Mouse (Mus musculus) intestine, embryonic 14.5 days (tissue): ENCODE results near the gene Mbnl1. TPM values are rescaled to one million over a fixed set of nuclear protein-coding genes. Genes with fewer than 3 reads are reported as not detected.

Experiments used
- ATAC-seq: fragments of 200-750 bp; cut with Nextera tagmentation; replicated peaks from 2 replicates; pipeline ENCODE4 v1.8.0; 2017; ENCODE audit warnings: low read depth, moderate number of reproducible peaks, moderate TSS enrichment, moderate library complexity; ENCODE audit not compliant: low FRiP score, low TSS enrichment
- DNase-seq: peaks from one replicate; pipeline ENCODE4 v3.0.0-alpha.2; 2018; ENCODE audit warnings: low spot score
- H3K27ac ChIP-seq: fragments of 300-500 bp; sonication (generic); 2 replicates; pipeline ENCODE4 v1.5.1; 2014; ENCODE audit warnings: low read depth, mild to moderate bottlenecking, control low read depth
- H3K27me3 ChIP-seq: fragments of 300-500 bp; sonication (generic); replicated peaks from 2 replicates; pipeline ENCODE4 v1.6.1; 2014; ENCODE audit warnings: low read length, control low read depth; ENCODE audit not compliant: control insufficient read depth, insufficient read depth
- H3K36me3 ChIP-seq: fragments of 300-500 bp; sonication (generic); 2 replicates; pipeline ENCODE4 v1.6.1; 2014; ENCODE audit warnings: low read length, control low read depth; ENCODE audit not compliant: control insufficient read depth, insufficient read depth
- H3K4me1 ChIP-seq: fragments of 300-500 bp; sonication (generic); replicated peaks from 2 replicates; pipeline ENCODE4 v1.6.1; 2014; ENCODE audit warnings: low read length, control low read depth, mixed read lengths; ENCODE audit not compliant: control insufficient read depth, insufficient read depth
- H3K4me2 ChIP-seq: fragments of 300-500 bp; sonication (generic); 2 replicates; pipeline ENCODE4 v1.6.1; 2014; ENCODE audit warnings: low read length
- H3K4me3 ChIP-seq: fragments of 300-500 bp; sonication (generic); 2 replicates; pipeline ENCODE4 v1.5.1; 2014; ENCODE audit warnings: low read depth, low read length, control low read depth, mixed read lengths
- H3K9ac ChIP-seq: fragments of 300-500 bp; sonication (generic); 2 replicates; pipeline ENCODE4 v1.6.1; 2014; ENCODE audit warnings: mild to moderate bottlenecking, low read length
- H3K9me3 ChIP-seq: fragments of 300-500 bp; sonication (generic); 2 replicates; pipeline ENCODE4 v1.6.1; 2016; ENCODE audit warnings: low read length, control low read depth; ENCODE audit not compliant: control insufficient read depth
- WGBS: fragments of 180-500 bp; shearing (Covaris S2); extraction: QIAGEN DNeasy Blood & Tissue Kit; methylation state at CpG from one replicate; pipeline ENCODE4 v1.1.7; 2014; 5-methylcytosine and 5-hydroxymethylcytosine counted together
- polyA plus RNA-seq: library from polyadenylated mRNA; unstranded; fragments of >200 nt; fragmentation: Nextera tagmentation; extraction: Ambion mirVana; gene quantifications from 2 replicates; pipeline ENCODE4 v1.2.1, GENCODE M21; 2014

The Mbnl1 gene
- polyA plus RNA-seq, 1 experiment from 2014 or later = 141 TPM

DNA sequence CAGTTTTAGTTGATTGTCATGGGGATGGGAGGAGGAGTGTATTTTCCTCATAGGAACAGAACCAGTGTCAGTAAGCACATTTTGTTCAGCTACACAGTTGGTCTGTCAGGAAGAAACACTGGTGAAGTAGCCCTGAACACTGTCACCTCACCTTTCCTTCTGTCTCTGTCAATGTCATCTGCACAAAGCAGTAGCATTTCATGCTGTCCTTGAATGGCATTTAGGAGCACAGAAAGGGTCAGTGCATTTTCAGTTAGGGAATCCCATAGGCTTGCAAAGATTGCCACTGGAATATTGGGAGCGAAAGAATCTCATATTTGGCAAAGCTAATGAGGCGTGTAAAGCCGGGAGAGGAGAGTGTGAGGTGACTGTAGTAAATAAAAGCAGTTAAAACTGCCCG, 114.5 kb downstream of the Mbnl1 start:
- H3K4me3 ChIP-seq = no peak overlapping the region
- H3K9me3 ChIP-seq = no peaks in the 10 kb centered on the region
- DNase-seq (no peak), ATAC-seq (no peak)
- H3K27ac ChIP-seq = no peak overlapping the region
- H3K4me2 ChIP-seq = no peak overlapping the region
- no peaks in the 10 kb centered on the region for H3K27me3 ChIP-seq
- H3K9ac ChIP-seq = no peak overlapping the region
- H3K36me3 ChIP-seq = no peaks in the 10 kb centered on the region
- WGBS = 90% methylated on average over 4 of the region's 4 CpGs
- H3K4me1 ChIP-seq = peaks cover 4% of the 10 kb centered on the region; the same call in 1 of the 2 replicates

DNA sequence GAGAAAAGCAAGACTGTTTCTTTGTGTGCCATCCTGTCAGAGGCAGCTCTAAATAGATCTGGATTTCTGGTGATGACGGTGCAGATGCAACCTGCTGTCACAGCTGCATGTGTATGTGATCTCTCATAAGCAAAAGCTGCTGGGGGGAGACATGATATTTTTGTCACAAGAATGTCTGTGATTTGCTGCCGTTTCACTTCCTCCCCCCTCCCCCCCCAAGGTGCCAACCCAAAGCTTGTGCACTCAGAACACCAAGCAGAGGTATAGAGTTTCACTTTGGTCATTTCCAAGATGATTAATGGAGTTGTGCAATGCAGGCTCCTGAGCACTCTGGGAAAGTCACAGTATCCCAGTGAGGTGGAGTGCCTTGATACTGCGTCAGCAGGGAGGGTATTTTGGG, 116.7 kb downstream of the Mbnl1 start:
- no peaks in the 10 kb centered on the region for H3K9me3 ChIP-seq
- no peak overlapping the region for H3K27ac ChIP-seq
- ATAC-seq (no peak), DNase-seq (no peak)
- H3K27me3 ChIP-seq = no peaks in the 10 kb centered on the region
- H3K4me1 ChIP-seq = peaks cover 7% of the 10 kb centered on the region
- H3K4me3 ChIP-seq = no peak overlapping the region
- WGBS = 62% methylated on average over 3 of the region's 3 CpGs
- no peaks in the 10 kb centered on the region for H3K36me3 ChIP-seq
- no peak overlapping the region for H3K4me2 ChIP-seq
- H3K9ac ChIP-seq = no peak overlapping the region

DNA sequence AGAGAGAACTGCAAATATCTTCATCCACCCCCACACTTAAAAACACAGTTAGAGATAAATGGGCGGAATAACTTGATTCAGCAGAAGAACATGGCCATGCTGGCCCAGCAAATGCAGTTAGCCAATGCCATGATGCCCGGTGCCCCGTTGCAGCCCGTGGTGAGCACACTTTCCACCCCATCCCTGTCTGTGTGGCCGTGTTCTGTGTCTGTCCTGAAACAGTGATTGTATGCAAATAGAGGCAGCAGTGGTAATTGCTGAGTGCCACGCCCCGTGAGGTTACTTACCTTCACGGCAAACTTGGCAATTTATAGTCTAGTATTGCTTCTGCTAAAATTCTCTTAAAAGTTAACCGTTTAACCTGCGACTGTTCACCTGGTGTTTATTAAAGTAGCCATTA, 123.0 kb downstream of the Mbnl1 start:
- Histone ChIP-seq H3K4me3 (no peak overlapping the region), H3K4me2 (no peak overlapping the region), H3K4me1 (peaks cover 3% of the 10 kb centered on the region), H3K27ac (no peak overlapping the region), H3K36me3 (0 out of 2 replicates have a peak, but pooled peaks cover 3% of the 10 kb centered on the region), H3K9ac (no peak overlapping the region), H3K9me3 (no peaks in the 10 kb centered on the region), H3K27me3 (no peaks in the 10 kb centered on the region)
- no peak for DNase-seq
- 84% methylated on average over 10 of the region's 10 CpGs for WGBS
- ATAC-seq = no peak

DNA sequence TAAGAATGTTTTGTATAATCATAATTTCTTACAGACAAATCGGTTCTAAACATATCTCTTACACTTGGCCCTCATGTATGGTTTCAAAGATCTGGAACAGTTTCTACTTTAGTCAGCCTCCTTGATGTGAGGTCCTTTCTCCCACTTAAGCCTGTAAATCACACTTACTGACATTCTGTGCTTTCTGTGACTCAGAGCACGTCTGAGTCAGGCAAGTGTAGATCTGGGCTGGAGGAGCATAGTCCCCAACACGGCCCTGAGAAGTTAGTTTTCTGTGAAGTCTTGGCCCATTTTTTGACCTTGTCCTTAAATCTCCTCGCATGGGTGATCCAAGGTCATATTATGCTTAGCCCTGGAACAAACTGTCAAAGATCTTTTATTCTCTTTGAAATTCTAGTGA, 124.4 kb downstream of the Mbnl1 start:
- H3K9me3 ChIP-seq = no peaks in the 10 kb centered on the region
- DNase-seq (no peak), ATAC-seq (no peak)
- H3K9ac ChIP-seq = no peak overlapping the region
- no peak overlapping the region for H3K4me2 ChIP-seq
- no peaks in the 10 kb centered on the region for H3K27me3 ChIP-seq
- H3K27ac ChIP-seq = no peak overlapping the region
- H3K36me3 ChIP-seq = 0 out of 2 replicates have a peak, but pooled peaks cover 3% of the 10 kb centered on the region
- H3K4me1 ChIP-seq = peaks cover 3% of the 10 kb centered on the region
- WGBS = 54% methylated on average over 4 of the region's 4 CpGs
- no peak overlapping the region for H3K4me3 ChIP-seq

DNA sequence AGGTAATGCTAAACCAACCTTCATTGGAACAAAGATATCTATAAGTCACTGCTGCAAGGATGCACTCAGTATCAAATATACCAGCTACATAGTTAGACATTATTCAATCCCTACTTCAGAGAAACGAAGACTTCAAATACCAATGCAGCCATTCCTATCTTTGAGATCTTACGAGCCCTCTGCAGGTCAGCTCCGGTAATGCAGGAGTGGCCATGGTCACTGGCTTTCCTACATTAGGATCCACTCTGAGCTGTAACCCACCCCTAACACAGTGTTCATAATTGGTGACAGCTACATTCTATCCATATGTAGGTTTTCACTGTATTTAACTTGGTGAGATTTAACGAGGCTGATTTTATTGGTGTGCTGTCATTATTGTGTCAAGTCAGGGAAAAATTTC, 129.1 kb downstream of the Mbnl1 start:
- Histone ChIP-seq H3K27ac (no peak overlapping the region), H3K4me2 (no peak overlapping the region), H3K4me3 (no peak overlapping the region), H3K9me3 (no peaks in the 10 kb centered on the region), H3K27me3 (no peaks in the 10 kb centered on the region), H3K4me1 (no peaks in the 10 kb centered on the region), H3K9ac (no peak overlapping the region), H3K36me3 (peaks cover 18% of the 10 kb centered on the region)
- no peak for ATAC-seq
- DNase-seq = peak; percentile 90
- WGBS = 27% methylated on average over 4 of the region's 4 CpGs

DNA sequence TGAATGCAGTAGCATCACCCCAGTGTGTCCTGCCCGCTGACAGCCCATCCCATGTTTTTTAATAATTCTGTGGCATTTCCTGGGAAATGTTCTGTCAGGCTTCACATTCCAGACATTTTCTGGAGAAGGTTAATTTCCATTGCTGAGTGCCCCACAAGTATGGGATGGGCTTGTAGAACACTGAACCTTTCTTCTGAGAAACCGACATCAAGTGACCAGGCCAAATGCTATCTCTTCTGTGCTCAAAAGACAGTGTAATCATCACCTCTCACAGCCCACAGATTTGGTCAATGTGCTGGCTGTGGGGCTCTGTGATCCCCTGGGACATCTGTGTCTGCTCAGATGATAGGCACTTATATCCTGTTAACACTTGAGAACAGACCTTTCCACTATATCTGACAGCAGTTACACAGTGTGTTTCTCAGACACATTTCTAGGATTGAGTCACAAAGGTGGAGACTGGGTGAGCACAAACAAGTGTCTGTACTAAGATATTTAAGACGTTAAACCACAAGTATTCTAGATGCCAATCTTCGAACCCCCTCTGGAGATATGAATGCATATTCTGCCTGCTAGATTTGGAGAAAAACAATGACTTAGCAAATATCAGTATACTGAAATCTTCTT, 130.4 kb downstream of the Mbnl1 start:
- Histone ChIP-seq H3K36me3 (peaks cover 18% of the 10 kb centered on the region), H3K27me3 (no peaks in the 10 kb centered on the region), H3K9ac (no peak overlapping the region), H3K4me2 (no peak overlapping the region), H3K4me3 (no peak overlapping the region), H3K4me1 (no peaks in the 10 kb centered on the region), H3K9me3 (no peaks in the 10 kb centered on the region), H3K27ac (no peak overlapping the region)
- 85% methylated on average over 4 of the region's 4 CpGs for WGBS
- ATAC-seq (no peak), DNase-seq (no peak)

DNA sequence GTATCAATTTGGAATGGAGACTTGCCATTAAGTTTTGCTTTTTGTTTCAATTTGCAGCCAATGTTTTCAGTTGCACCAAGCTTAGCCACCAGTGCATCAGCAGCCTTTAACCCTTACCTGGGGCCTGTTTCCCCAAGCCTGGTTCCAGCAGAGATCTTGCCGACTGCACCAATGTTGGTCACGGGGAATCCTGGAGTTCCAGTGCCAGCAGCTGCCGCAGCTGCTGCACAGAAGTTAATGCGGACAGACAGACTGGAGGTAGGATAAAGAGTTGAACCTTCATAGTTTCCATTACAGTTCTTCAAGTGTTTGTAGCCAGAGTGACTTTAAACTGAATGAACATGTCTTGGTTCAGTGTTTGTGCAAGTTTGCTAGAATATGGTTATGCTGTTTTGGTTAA, 131.0 kb downstream of the Mbnl1 start:
- ATAC-seq (no peak), DNase-seq (no peak)
- Histone ChIP-seq H3K9me3 (no peaks in the 10 kb centered on the region), H3K4me2 (no peak overlapping the region), H3K9ac (no peak overlapping the region), H3K27me3 (no peaks in the 10 kb centered on the region), H3K4me3 (no peak overlapping the region), H3K4me1 (no peaks in the 10 kb centered on the region), H3K27ac (no peak overlapping the region), H3K36me3 (peaks cover 18% of the 10 kb centered on the region)
- 95% methylated on average over 4 of the region's 4 CpGs for WGBS

DNA sequence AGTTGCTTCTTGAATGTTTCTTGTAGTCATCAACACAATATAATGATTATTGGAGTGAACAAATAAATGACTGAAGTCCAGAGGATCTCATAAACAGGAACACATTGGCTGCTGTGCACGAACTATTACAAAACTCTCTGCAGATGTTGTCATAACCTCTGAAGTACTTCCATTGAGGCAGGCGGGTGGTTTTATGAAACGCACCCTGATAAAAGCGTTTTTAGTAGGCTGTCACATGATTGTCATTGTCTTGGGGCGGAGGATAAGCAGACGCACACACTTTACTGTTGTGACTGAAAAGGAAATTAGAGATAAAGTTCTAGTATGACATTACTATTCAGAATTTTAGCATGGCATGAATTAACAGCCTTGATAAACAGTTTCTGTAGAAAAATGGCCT, 131.6 kb downstream of the Mbnl1 start:
- Histone ChIP-seq H3K4me3 (no peak overlapping the region), H3K36me3 (peaks cover 18% of the 10 kb centered on the region), H3K4me2 (no peak overlapping the region), H3K27ac (no peak overlapping the region), H3K27me3 (no peaks in the 10 kb centered on the region), H3K9ac (no peak overlapping the region), H3K9me3 (no peaks in the 10 kb centered on the region), H3K4me1 (no peaks in the 10 kb centered on the region)
- WGBS = 83% methylated on average over 6 of the region's 6 CpGs
- ATAC-seq (no peak), DNase-seq (no peak)

DNA sequence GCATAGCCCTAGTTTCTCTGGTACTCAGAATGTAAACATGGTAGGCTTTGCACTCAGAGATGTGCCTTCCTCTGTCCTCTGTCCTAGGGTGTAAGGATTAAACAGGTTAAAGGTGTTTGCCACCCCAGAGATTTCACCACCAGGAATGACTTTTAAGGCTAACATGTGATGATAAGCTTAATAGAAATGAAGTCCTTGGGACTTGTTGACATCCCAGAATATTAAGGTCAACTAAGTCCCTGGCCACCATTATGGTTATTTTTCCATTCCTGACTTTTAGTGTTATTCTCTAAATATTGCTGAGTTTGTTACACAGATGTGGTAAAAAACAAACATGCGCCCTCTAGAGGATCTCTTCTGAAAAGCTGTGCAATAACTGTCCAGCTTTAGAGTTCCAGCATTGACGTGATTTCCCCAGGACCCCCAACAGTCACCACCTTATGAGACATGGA, 136.3 kb downstream of the Mbnl1 start:
- no peak overlapping the region for H3K4me3 ChIP-seq
- no peaks in the 10 kb centered on the region for H3K9me3 ChIP-seq
- H3K27me3 ChIP-seq = no peaks in the 10 kb centered on the region
- H3K27ac ChIP-seq = no peak overlapping the region
- 17% methylated on average over 2 of the region's 2 CpGs for WGBS
- H3K36me3 ChIP-seq = peaks cover 24% of the 10 kb centered on the region
- no peak overlapping the region for H3K4me2 ChIP-seq
- ATAC-seq (no peak), DNase-seq (no peak)
- H3K4me1 ChIP-seq = no peaks in the 10 kb centered on the region
- H3K9ac ChIP-seq = no peak overlapping the region
